Mouse (Mus musculus) hindbrain, embryonic 16.5 days (tissue): ENCODE results near the gene Sgce. TPM values are rescaled to one million over a fixed set of nuclear protein-coding genes. Genes with fewer than 3 reads are reported as not detected.
A peak's percentile ranks its signal among the peaks of the same experiment; 100 is the strongest.
"Not testable (repeated sequence)": the region's sequence is repeated elsewhere in the genome, so short reads cannot be mapped to it uniquely, and the experiment has no call there.

Source experiments
- ATAC-seq: fragments of 200-750 bp; cut with Nextera tagmentation; 2 replicates; pipeline ENCODE4 v1.8.0; 2017; ENCODE audit warnings: moderate TSS enrichment, moderate library complexity
- H3K27ac ChIP-seq: fragments of 300-500 bp; sonication (generic); 2 replicates; pipeline ENCODE4 v1.5.1; 2014; ENCODE audit warnings: low read depth, mild to moderate bottlenecking, control low read depth, low read length, moderate library complexity
- H3K27me3 ChIP-seq: fragments of 300-500 bp; sonication (generic); replicated peaks from 2 replicates; pipeline ENCODE4 v1.6.1; 2014; ENCODE audit warnings: low read length; ENCODE audit not compliant: control insufficient read depth, insufficient read depth
- H3K36me3 ChIP-seq: fragments of 300-500 bp; sonication (generic); 2 replicates; pipeline ENCODE4 v1.6.1; 2014; ENCODE audit warnings: mild to moderate bottlenecking, low read length, moderate library complexity, mixed read lengths; ENCODE audit not compliant: control insufficient read depth, insufficient read depth
- H3K4me1 ChIP-seq: fragments of 300-500 bp; sonication (generic); 2 replicates; pipeline ENCODE4 v1.6.1; 2014; ENCODE audit warnings: low read depth, low read length; ENCODE audit not compliant: control insufficient read depth, insufficient read depth
- H3K4me2 ChIP-seq: fragments of 300-500 bp; sonication (generic); 2 replicates; pipeline ENCODE4 v1.6.1; 2014; ENCODE audit warnings: mild to moderate bottlenecking, low read length, control low read depth, moderate library complexity
- H3K4me3 ChIP-seq: fragments of 300-500 bp; sonication (generic); 2 replicates; pipeline ENCODE4 v1.5.1; 2014; ENCODE audit warnings: mild to moderate bottlenecking, low read length, control low read depth, moderate library complexity
- H3K9ac ChIP-seq: fragments of 300-500 bp; sonication (generic); 2 replicates; pipeline ENCODE4 v1.6.1; 2014; ENCODE audit warnings: low read depth, mild to moderate bottlenecking, control low read depth, low read length, moderate library complexity
- H3K9me3 ChIP-seq: fragments of 300-500 bp; sonication (generic); 2 replicates; pipeline ENCODE4 v1.6.1; 2014; ENCODE audit warnings: mild to moderate bottlenecking, low read length, moderate library complexity; ENCODE audit not compliant: control insufficient read depth
- WGBS: fragments of 180-500 bp; shearing (Covaris S2); extraction: QIAGEN DNeasy Blood & Tissue Kit; methylation state at CpG from one replicate; pipeline ENCODE4 v1.1.7; 2014; 5-methylcytosine and 5-hydroxymethylcytosine counted together
- polyA plus RNA-seq: library from polyadenylated mRNA; unstranded; fragments of >200 nt; fragmentation: Nextera tagmentation; extraction: Ambion mirVana; gene quantifications from 2 replicates; pipeline ENCODE4 v1.2.1, GENCODE M21; 2015

The Sgce gene
- polyA plus RNA-seq, result 58.3 and 59.7 TPM in 2 replicates

DNA sequence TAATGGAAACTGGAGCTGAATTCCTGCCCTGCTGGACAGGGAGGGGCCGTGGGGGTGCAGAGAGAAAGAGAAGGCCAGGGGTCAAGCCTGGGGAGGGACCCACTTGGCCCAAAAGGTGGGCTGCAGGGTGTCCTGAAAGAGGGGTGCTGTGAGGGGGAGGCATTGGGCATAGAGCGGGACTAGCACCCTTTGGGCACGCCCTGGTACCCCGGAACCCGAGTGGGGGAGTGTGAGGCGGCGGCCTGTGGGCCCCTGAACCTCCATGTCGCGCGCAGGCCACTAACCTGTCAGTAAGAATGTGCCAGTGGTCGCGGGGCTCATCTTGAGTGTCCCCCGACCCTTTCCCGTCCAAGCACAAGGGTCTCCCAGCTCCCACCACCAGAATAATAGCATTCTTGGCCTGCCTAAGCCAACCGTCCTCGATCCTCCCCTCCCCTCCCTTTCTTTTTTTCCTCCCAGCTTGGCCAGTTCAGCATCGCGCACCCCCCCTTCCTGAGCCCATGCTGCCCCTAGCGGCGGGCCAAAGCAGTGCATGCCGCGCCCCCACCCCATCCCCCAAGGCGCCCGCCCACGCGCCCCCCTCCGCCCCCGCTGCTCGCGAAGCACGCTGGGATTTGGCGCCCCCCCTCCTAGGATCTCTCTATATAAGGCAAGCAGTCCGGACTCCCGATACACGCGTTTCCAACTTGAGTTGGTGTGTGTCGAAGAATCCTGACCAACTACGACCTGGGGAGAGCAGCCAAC lies at the start of gene Sgce, which contains the start of gene Peg10:
Gene Sgce (minus strand): TSS at position 512 of the 744 bp plus-strand sequence.
Gene Peg10 (plus strand): TSS at position 611 of the 744 bp plus-strand sequence.
- H3K4me1 ChIP-seq, result no peaks in the 10 kb centered on the region
- H3K36me3 ChIP-seq, result no peaks in the 10 kb centered on the region
- H3K4me3 ChIP-seq, result peak within 1 kb of the TSS; percentile 43
- H3K27ac ChIP-seq, result peak within 1 kb of the TSS; percentile 60
- peak within 1 kb of the TSS; percentile 58 for H3K9ac ChIP-seq
- peak; percentile 76 for ATAC-seq
- no peaks in the 10 kb centered on the region for H3K27me3 ChIP-seq
- peaks cover 10% of the 10 kb centered on the region for H3K9me3 ChIP-seq
- WGBS, result 50% methylated on average over 34 of the region's 38 CpGs
- H3K4me2 ChIP-seq, result peak within 1 kb of the TSS; percentile 63

DNA sequence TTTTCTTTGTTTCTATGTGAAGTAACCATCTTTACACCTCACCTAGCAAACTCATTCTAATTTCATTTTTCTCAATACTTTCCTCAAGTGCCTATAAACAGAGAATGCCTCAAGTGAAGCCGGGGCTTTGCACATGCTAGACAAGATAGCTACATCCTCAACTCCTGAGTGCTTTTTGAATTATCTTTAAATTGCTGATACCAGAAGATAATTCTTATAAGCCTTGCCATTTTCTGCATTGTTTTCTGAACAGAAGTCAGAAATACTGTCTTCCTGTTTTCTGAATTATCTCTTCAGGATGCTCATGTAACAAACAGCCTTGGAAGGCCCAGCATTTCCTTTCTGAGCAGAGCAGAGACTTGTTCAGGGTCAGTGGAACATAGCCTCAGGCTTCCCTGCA lies 49.3 kb upstream of the Sgce start:
- Histone ChIP-seq H3K9me3 (no peaks in the 10 kb centered on the region), H3K4me2 (no peak overlapping the region), H3K9ac (no peak overlapping the region), H3K36me3 (no peaks in the 10 kb centered on the region), H3K4me1 (no peaks in the 10 kb centered on the region), H3K27ac (no peak overlapping the region), H3K27me3 (no peaks in the 10 kb centered on the region), H3K4me3 (no peak overlapping the region)
- WGBS, result 94% methylated on average over 1 of the region's 1 CpGs
- no peak for ATAC-seq

GRCm38 (mm10) chr6:4762252-4762651 lies 15.2 kb upstream of the Sgce start:
- Histone ChIP-seq H3K9me3 (no peaks in the 10 kb centered on the region), H3K4me1 (no peaks in the 10 kb centered on the region), H3K9ac (no peak overlapping the region), H3K36me3 (no peaks in the 10 kb centered on the region), H3K27me3 (no peaks in the 10 kb centered on the region), H3K4me3 (no peak overlapping the region), H3K4me2 (no peak overlapping the region), H3K27ac (no peak overlapping the region)
- WGBS, result 53% methylated on average over 2 of the region's 2 CpGs
- ATAC-seq, result peak; percentile 98

DNA sequence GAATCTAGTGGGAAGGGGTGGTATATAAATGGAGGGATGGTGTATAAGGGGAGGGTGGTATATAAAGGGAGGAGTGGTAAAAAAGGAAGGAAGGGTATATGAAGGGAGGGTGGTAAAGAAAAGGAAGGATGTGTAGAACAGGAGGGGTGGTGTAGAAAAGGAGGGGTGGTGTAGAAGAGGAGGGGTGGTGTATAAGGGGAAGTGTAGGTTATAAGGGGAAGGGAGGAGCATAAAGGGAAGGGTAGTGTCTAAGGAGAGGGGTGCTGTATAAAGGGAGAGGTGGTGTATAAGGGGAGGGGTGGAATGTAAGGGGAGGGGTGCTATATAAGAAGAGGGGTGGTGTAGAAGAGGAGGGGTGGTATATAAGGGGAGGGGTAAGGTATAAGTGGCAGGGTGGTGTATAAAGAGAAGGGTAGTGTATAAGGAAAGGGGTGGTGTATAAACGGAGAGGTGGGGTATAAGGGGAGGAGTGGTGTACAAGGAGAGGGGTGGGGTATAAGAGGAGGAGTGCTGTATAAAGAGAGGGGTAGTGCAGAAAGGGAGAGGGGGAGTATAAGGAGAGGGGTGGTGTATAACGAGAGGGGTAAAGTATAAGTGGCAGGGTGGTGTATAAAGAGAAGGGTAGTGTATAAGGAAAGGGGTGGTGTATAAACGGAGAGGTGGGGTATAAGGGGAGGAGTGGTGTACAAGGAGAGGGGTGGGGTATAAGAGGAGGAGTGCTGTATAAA lies 14.6 kb upstream of the Sgce start:
- H3K9me3 ChIP-seq, H3K9ac ChIP-seq, H3K4me1 ChIP-seq, H3K4me3 ChIP-seq, H3K4me2 ChIP-seq, H3K27me3 ChIP-seq, H3K36me3 ChIP-seq, H3K27ac ChIP-seq: not testable (repeated sequence)
- peak; percentile 38; the same call in 1 of the 2 replicates for ATAC-seq
- 36% methylated on average over 3 of the region's 3 CpGs for WGBS

DNA sequence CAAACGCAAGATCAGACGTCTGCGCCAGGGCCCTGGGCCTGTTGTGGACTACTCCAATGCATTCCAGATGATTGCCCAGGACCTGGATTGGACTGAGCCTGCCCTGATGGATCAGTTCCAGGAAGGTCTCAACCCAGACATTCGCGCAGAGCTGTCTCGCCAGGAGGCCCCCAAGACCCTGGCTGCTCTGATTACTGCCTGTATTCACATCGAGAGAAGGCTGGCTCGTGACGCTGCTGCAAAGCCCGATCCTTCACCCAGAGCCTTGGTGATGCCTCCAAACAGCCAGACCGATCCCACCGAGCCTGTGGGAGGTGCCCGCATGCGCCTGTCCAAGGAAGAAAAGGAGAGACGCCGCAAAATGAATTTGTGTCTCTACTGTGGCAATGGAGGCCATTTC lies 7.9 kb upstream of the Sgce start:
- no peak for ATAC-seq
- Histone ChIP-seq H3K36me3 (no peaks in the 10 kb centered on the region; the same call in 1 of the 2 replicates), H3K27me3 (no peaks in the 10 kb centered on the region), H3K4me3 (no peak overlapping the region), H3K4me1 (no peaks in the 10 kb centered on the region), H3K4me2 (no peak overlapping the region), H3K9me3 (peaks cover 12% of the 10 kb centered on the region), H3K9ac (no peak overlapping the region), H3K27ac (no peak overlapping the region)
- WGBS, result 96% methylated on average over 16 of the region's 16 CpGs

DNA sequence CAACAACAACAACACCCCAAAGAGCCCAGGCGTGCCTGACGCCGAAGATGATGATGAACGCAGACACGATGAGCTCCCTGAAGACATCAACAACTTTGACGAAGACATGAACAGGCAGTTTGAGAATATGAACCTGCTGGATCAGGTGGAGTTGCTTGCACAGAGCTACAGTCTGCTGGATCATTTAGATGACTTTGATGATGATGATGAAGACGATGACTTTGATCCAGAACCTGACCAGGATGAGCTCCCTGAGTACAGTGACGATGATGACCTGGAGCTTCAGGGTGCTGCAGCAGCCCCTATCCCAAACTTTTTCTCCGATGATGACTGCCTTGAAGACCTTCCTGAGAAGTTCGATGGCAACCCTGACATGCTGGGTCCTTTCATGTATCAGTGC lies 7.3 kb upstream of the Sgce start:
- peaks cover 12% of the 10 kb centered on the region for H3K9me3 ChIP-seq
- H3K4me2 ChIP-seq, result no peak overlapping the region
- no peak for ATAC-seq
- H3K9ac ChIP-seq, result no peak overlapping the region
- H3K4me1 ChIP-seq, result no peaks in the 10 kb centered on the region
- H3K36me3 ChIP-seq, result no peaks in the 10 kb centered on the region; the same call in 1 of the 2 replicates
- 93% methylated on average over 10 of the region's 10 CpGs for WGBS
- no peak overlapping the region for H3K4me3 ChIP-seq
- no peak overlapping the region for H3K27ac ChIP-seq
- no peaks in the 10 kb centered on the region for H3K27me3 ChIP-seq

- WGBS, result 87% methylated on average over 4 of the region's 4 CpGs
- ATAC-seq, result no peak
- H3K27me3 ChIP-seq, result no peaks in the 10 kb centered on the region
Measured at GRCm38 (mm10) chr6:4751355-4751754, 4.3 kb upstream of the Sgce start.

GRCm38 (mm10) chr6:4749091-4749490 lies 2.1 kb upstream of the Sgce start:
- peak; percentile 95 for ATAC-seq
- peaks cover 10% of the 10 kb centered on the region for H3K9me3 ChIP-seq
- H3K4me2 ChIP-seq, result peak overlapping the region; percentile 63
- WGBS, result 57% methylated on average over 22 of the region's 22 CpGs
- H3K4me3 ChIP-seq, result peak overlapping the region; percentile 43
- H3K36me3 ChIP-seq, result no peaks in the 10 kb centered on the region
- no peaks in the 10 kb centered on the region for H3K27me3 ChIP-seq
- no peak overlapping the region for H3K27ac ChIP-seq
- no peak overlapping the region for H3K9ac ChIP-seq
- H3K4me1 ChIP-seq, result no peaks in the 10 kb centered on the region

More at GRCm38 (mm10) chr6:4751355-4751754, 4.3 kb upstream of the Sgce start:
- H3K9ac ChIP-seq, result no peak overlapping the region
- no peak overlapping the region for H3K4me2 ChIP-seq
- H3K27ac ChIP-seq, result no peak overlapping the region
- no peaks in the 10 kb centered on the region for H3K36me3 ChIP-seq
- peaks cover 21% of the 10 kb centered on the region for H3K9me3 ChIP-seq
- H3K4me3 ChIP-seq, result no peak overlapping the region
- no peaks in the 10 kb centered on the region for H3K4me1 ChIP-seq

DNA sequence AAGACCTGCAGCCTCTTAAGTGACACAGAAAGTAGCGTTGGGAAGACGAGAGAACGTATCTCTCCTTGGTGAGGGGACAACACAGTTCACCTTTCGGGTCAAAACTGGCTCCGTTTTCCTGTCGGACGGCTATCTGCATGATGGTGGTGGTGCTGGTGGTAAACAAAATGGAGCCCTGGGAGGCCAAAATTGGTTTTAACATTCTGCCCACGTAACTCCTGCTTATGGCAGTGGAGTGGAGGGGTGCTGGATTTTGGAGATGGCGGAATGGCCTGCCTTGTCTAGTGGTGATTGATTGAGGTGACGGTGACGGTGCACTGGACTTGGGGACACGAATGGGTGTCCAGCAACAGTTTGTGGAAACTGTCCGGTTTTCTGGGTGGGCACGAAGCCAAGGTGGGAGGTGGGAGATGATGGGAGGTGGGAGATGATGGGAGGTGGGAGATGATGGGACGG lies 1.5 kb upstream of the Sgce start:
- Histone ChIP-seq H3K27me3 (no peaks in the 10 kb centered on the region), H3K4me2 (peak overlapping the region; percentile 63), H3K9ac (peak overlapping the region; percentile 53), H3K4me3 (peak overlapping the region; percentile 43), H3K9me3 (peaks cover 10% of the 10 kb centered on the region), H3K27ac (0 out of 2 replicates have a peak overlapping the region, but pooled peaks have one; percentile 23), H3K36me3 (no peaks in the 10 kb centered on the region), H3K4me1 (no peaks in the 10 kb centered on the region)
- ATAC-seq, result peak; percentile 22
- WGBS, result 44% methylated on average over 15 of the region's 15 CpGs
